ENCODE assay signal across 12 mouse cellular contexts in genomic region chr8:120594571-120594970, GRCm38 (mm10). TPM values are rescaled to one million over a fixed set of nuclear protein-coding genes. Genes with fewer than 3 reads are reported as not detected.
DNase-seq lines count a peak whose midpoint lies in the region; ATAC-seq and TF ChIP-seq lines count a peak whose summit lies in the region.
"Had no signal": no experiment of that assay in that cellular context is flagged by ENCODE, and none has a peak within 500 bp of the region (broad histone marks: within the 10 kb centered on the region; RNA-seq: fewer than 3 reads in every experiment).

No protein-coding gene starts in this region.

- ATAC-seq in liver, embryonic 14.5 days (ENCODE audit: insufficient read depth): no peak

- TF ChIP-seq POLR2A in ES-Bruce4 (IDR thresholded peaks at IDR 0.05; ENCODE audit: insufficient read depth, low read length): no peak

- 71% methylated on average over 5 of the region's 5 CpGs for WGBS in liver, embryonic 14.5 days (ENCODE audit: insufficient replicate concordance)

- H3K9me3 ChIP-seq in ES-Bruce4 (replicated peaks; ENCODE audit: control insufficient read depth, insufficient read depth, low read length, poor library complexity, severe bottlenecking): no peaks in the 10 kb centered on the region; the same call in 1 of the 2 replicates
- no peaks in the 10 kb centered on the region; the same call in 1 of the 2 replicates for H3K9me3 ChIP-seq in liver, embryonic 14.5 days (ENCODE audit: control insufficient read depth, low read length)
- H3K9me3 ChIP-seq: hindbrain, embryonic 10.5 days; limb, embryonic 10.5 days had no signal

- H3K4me2 ChIP-seq in liver, embryonic 14.5 days (ENCODE audit: low read depth): no peak overlapping the region

- no peak overlapping the region for H3K27ac ChIP-seq in layer of hippocampus, adult 2 months
- H3K27ac ChIP-seq in ES-Bruce4 (ENCODE audit: insufficient read depth, low read length): no peak overlapping the region
- no peak overlapping the region for H3K27ac ChIP-seq in liver, embryonic 14.5 days
- H3K27ac ChIP-seq: hindbrain, embryonic 10.5 days; limb, embryonic 10.5 days; macrophage had no signal

- H3K4me1 ChIP-seq in ES-Bruce4 (ENCODE audit: control insufficient read depth, insufficient read depth, low read length): peaks cover 2% of the 10 kb centered on the region
- H3K4me1 ChIP-seq in liver, embryonic 14.5 days (replicated peaks; ENCODE audit: control insufficient read depth in 2 of 2, insufficient read depth in 2 of 2, low read length in 1 of 2): peaks cover 5 to 6% of the 10 kb centered on the region in 2 experiments

- DNase-seq in layer of hippocampus, adult 2 months (ENCODE audit: low spot score in 2 of 2): no peak
- DNase-seq in layer of hippocampus, adult 18-20 months (ENCODE audit: low spot score in 2 of 2): no peak
- peak; percentile 62 to 65 for DNase-seq in B cell, adult 2 months
- DNase-seq in liver, embryonic 14.5 days (ENCODE audit: low read depth in 3 of 3, low spot score in 3 of 3): no peak
- no peak for DNase-seq in gastrocnemius, adult 18-20 months (ENCODE audit: low spot score)
- no peak for DNase-seq in heart, adult 18-20 months
- DNase-seq: kidney, postnatal 14 days had no signal

- no peak for TF ChIP-seq EP300 in ES-Bruce4 (IDR thresholded peaks at IDR 0.05; ENCODE audit: insufficient read depth, low read depth, low read length)
- no peak for TF ChIP-seq EP300 in liver, embryonic 14.5 days (IDR thresholded peaks at IDR 0.05; ENCODE audit: low read depth)

- H3K36me3 ChIP-seq in ES-Bruce4 (ENCODE audit: control insufficient read depth, insufficient read depth, low read length, poor library complexity, severe bottlenecking): no peaks in the 10 kb centered on the region
- no peaks in the 10 kb centered on the region for H3K36me3 ChIP-seq in liver, embryonic 14.5 days (replicated peaks; ENCODE audit: control insufficient read depth, insufficient read depth, low read depth)
- H3K36me3 ChIP-seq: hindbrain, embryonic 10.5 days; limb, embryonic 10.5 days had no signal

- TF ChIP-seq CTCF in layer of hippocampus, adult 2 months (conservative IDR thresholded peaks at IDR 0.05): peak; percentile 73
- peak; percentile 61 for TF ChIP-seq CTCF in ES-Bruce4 (IDR thresholded peaks at IDR 0.05; ENCODE audit: low read depth, low read length)
- TF ChIP-seq CTCF in liver, embryonic 14.5 days (IDR thresholded peaks at IDR 0.05; ENCODE audit: low read depth): peak; percentile 82

- no peak overlapping the region for H3K4me3 ChIP-seq in layer of hippocampus, adult 2 months
- no peak overlapping the region for H3K4me3 ChIP-seq in ES-Bruce4 (ENCODE audit: low read depth, low read length)
- H3K4me3 ChIP-seq in liver, embryonic 14.5 days (ENCODE audit: insufficient read depth in 1 of 2, low read depth in 2 of 2, low read length in 2 of 2): no peak overlapping the region
- H3K4me3 ChIP-seq: hindbrain, embryonic 10.5 days; limb, embryonic 10.5 days had no signal

- H3K27me3 ChIP-seq in ES-Bruce4 (ENCODE audit: control insufficient read depth, insufficient read depth, low read length, poor library complexity, severe bottlenecking): no peaks in the 10 kb centered on the region
- no peaks in the 10 kb centered on the region; the same call in 1 of the 2 replicates for H3K27me3 ChIP-seq in liver, embryonic 14.5 days (ENCODE audit: control insufficient read depth, insufficient read depth, low read length)

- no peak overlapping the region for H3K9ac ChIP-seq in ES-Bruce4 (ENCODE audit: low read depth, poor library complexity, severe bottlenecking)
- no peak overlapping the region for H3K9ac ChIP-seq in liver, embryonic 14.5 days (replicated peaks)

RNA-seq across cellular contexts. Expression of gene Gins2, which starts 5.5 kb away (rescaled TPM):
- total RNA-seq in layer of hippocampus, adult 2 months (2021): 1 to 10 TPM; 5.2 to 6.2 TPM
- 1 to 10 TPM; 3.5 to 4.2 TPM for total RNA-seq in layer of hippocampus, adult 18-20 months (2021)
- polyA plus RNA-seq in ES-Bruce4 (2011; ENCODE audit: insufficient read depth, insufficient read length, low read depth, missing spikeins): 51.3 and 52.0 TPM in 2 replicates
- 31.5 and 37.5 TPM in 2 replicates for polyA plus RNA-seq in liver, embryonic 14.5 days (2012; rRNA removed)
- 63.4 and 63.7 TPM in 2 replicates for polyA plus RNA-seq in liver, embryonic 14.5 days (2014; fragmentation: Nextera tagmentation; extraction: Ambion mirVana)
- total RNA-seq in gastrocnemius, adult 18-20 months (2021): under 1 TPM in 1 of 2 experiments, not detected in 1; 0.80 TPM
- total RNA-seq in heart, adult 18-20 months (2021): 1 to 10 TPM in 1 of 2 experiments, under 1 TPM in 1; 0.98 to 1.8 TPM

RNA-seq across cellular contexts. Expression of gene 1190005I06Rik, which starts 52.9 kb away (rescaled TPM):
- total RNA-seq in layer of hippocampus, adult 2 months (2021): 10 to 100 TPM; 14.0 to 15.6 TPM
- total RNA-seq in layer of hippocampus, adult 18-20 months (2021): 10 to 100 TPM; 17.4 to 17.6 TPM
- 12.4 and 17.7 TPM in 2 replicates for polyA plus RNA-seq in ES-Bruce4 (2011; ENCODE audit: insufficient read depth, insufficient read length, low read depth, missing spikeins)
- polyA plus RNA-seq in liver, embryonic 14.5 days (2012; rRNA removed): 0.26 and 0.28 TPM in 2 replicates
- polyA plus RNA-seq in liver, embryonic 14.5 days (2014; fragmentation: Nextera tagmentation; extraction: Ambion mirVana): 0.86 and 1.7 TPM in 2 replicates
- total RNA-seq in gastrocnemius, adult 18-20 months (2021): 1 to 10 TPM in 1 of 2 experiments, under 1 TPM in 1; 0.37 to 1.0 TPM
- 1 to 10 TPM; 5.6 to 6.3 TPM for total RNA-seq in heart, adult 18-20 months (2021)
- total RNA-seq: granulocyte monocyte progenitor cell, adult 5-6 weeks had no signal

Comparison
In these comparisons a context has a peak if more than half of its experiments do, and no peak if none do; other contexts are left out.
1. DNase-seq: peak in B cell, adult 2 months (2 of 2); none in layer of hippocampus, adult 2 months (0 of 2), layer of hippocampus, adult 18-20 months (0 of 2), liver, embryonic 14.5 days (0 of 3), gastrocnemius, adult 18-20 months (single experiment) and heart, adult 18-20 months (0 of 2).
2. Peak in every context shown above with its lines, with median percentiles within 50 percentile points of each other: CTCF ChIP-seq.